Comparison of ENCODE assay signal across 11 mouse cellular contexts in genomic region chr1:180808831-180809230, GRCm38 (mm10). TPM values are rescaled to one million over a fixed set of nuclear protein-coding genes. Genes with fewer than 3 reads are reported as not detected.
A peak's percentile ranks its signal among the peaks of the same experiment; 100 is the strongest.
DNase-seq lines count a peak whose midpoint lies in the region; ATAC-seq and TF ChIP-seq lines count a peak whose summit lies in the region.
"Had no signal": no experiment of that assay in that cellular context is flagged by ENCODE, and none has a peak within 500 bp of the region (broad histone marks: within the 10 kb centered on the region; RNA-seq: fewer than 3 reads in every experiment).

No protein-coding gene starts in this region.

- no peak for TF ChIP-seq CTCF in heart, adult 2 months (IDR thresholded peaks at IDR 0.05)

- H3K79me2 ChIP-seq in heart, adult 2 months (replicated peaks; ENCODE audit: control insufficient read depth, insufficient read depth, low read length), result peaks cover 14% of the 10 kb centered on the region

- no peaks in the 10 kb centered on the region for H3K27me3 ChIP-seq in heart, adult 2 months (ENCODE audit: control insufficient read depth, insufficient read depth, low read length)
- H3K27me3 ChIP-seq in heart, embryonic 12.5 days (replicated peaks), result no peaks in the 10 kb centered on the region
- H3K27me3 ChIP-seq in midbrain, embryonic 12.5 days, result no peaks in the 10 kb centered on the region
- H3K27me3 ChIP-seq in midbrain, embryonic 15.5 days (replicated peaks), result no peaks in the 10 kb centered on the region
- H3K27me3 ChIP-seq in liver, embryonic 15.5 days, result no peaks in the 10 kb centered on the region

- H3K4me2 ChIP-seq in heart, embryonic 12.5 days, result no peak overlapping the region
- peak overlapping the region; percentile 17; the same call in 1 of the 2 replicates for H3K4me2 ChIP-seq in midbrain, embryonic 12.5 days (replicated peaks)
- no peak overlapping the region for H3K4me2 ChIP-seq in midbrain, embryonic 15.5 days
- H3K4me2 ChIP-seq in liver, embryonic 15.5 days, result peak overlapping the region; percentile 70

- 47% methylated on average over 5 of the region's 5 CpGs for WGBS in heart, adult 2 months
- WGBS in heart, embryonic 12.5 days, result 76% methylated on average over 5 of the region's 5 CpGs
- 83% methylated on average over 5 of the region's 5 CpGs for WGBS in midbrain, embryonic 12.5 days
- WGBS in midbrain, embryonic 15.5 days, result 69% methylated on average over 5 of the region's 5 CpGs
- WGBS in liver, embryonic 15.5 days (ENCODE audit: insufficient replicate concordance), result 89% methylated on average over 5 of the region's 5 CpGs

- intact Hi-C loops in heart, adult 2 months (cut with DNase I), result no loop called here

- H3K36me3 ChIP-seq in heart, adult 2 months (ENCODE audit: control insufficient read depth, insufficient read depth, low read length), result peaks cover 60% of the 10 kb centered on the region
- H3K36me3 ChIP-seq in heart, embryonic 12.5 days, result peaks cover 62% of the 10 kb centered on the region
- peaks cover 62% of the 10 kb centered on the region for H3K36me3 ChIP-seq in midbrain, embryonic 12.5 days
- H3K36me3 ChIP-seq in midbrain, embryonic 15.5 days (replicated peaks), result peaks cover 56% of the 10 kb centered on the region
- peaks cover 72% of the 10 kb centered on the region for H3K36me3 ChIP-seq in liver, embryonic 15.5 days (replicated peaks)

- H3K4me3 ChIP-seq in heart, adult 2 months, result no peak overlapping the region
- no peak overlapping the region for H3K4me3 ChIP-seq in heart, embryonic 12.5 days
- H3K4me3 ChIP-seq in midbrain, embryonic 12.5 days, result no peak overlapping the region
- H3K4me3 ChIP-seq in midbrain, embryonic 15.5 days, result no peak overlapping the region
- H3K4me3 ChIP-seq in liver, embryonic 15.5 days (replicated peaks), result peak overlapping the region; percentile 77; the same call in 1 of the 2 replicates

- ATAC-seq in heart, embryonic 12.5 days (ENCODE audit: insufficient number of reproducible peaks, low FRiP score), result no peak
- no peak for ATAC-seq in midbrain, embryonic 12.5 days (ENCODE audit: low FRiP score, low read depth)
- ATAC-seq in midbrain, embryonic 15.5 days (replicated peaks), result no peak
- ATAC-seq in liver, embryonic 15.5 days (ENCODE audit: insufficient read depth), result no peak
- ATAC-seq: intestine, embryonic 16.5 days had no signal

- TF ChIP-seq EP300 in heart, adult 2 months (IDR thresholded peaks at IDR 0.05; ENCODE audit: insufficient read depth, low read depth, low read length), result 0 out of 2 replicates have a peak, but pooled peaks have one; percentile 21

- TF ChIP-seq POLR2A in heart, adult 2 months (IDR thresholded peaks at IDR 0.05; ENCODE audit: insufficient read depth, low read depth, low read length), result 0 out of 2 replicates have a peak, but pooled peaks have one; percentile 10

- no peak overlapping the region for H3K27ac ChIP-seq in heart, adult 2 months
- H3K27ac ChIP-seq in heart, embryonic 12.5 days (ENCODE audit: poor library complexity, severe bottlenecking), result no peak overlapping the region
- H3K27ac ChIP-seq in midbrain, embryonic 12.5 days (replicated peaks), result no peak overlapping the region
- no peak overlapping the region for H3K27ac ChIP-seq in midbrain, embryonic 15.5 days
- H3K27ac ChIP-seq in liver, embryonic 15.5 days (replicated peaks), result no peak overlapping the region

- H3K9me3 ChIP-seq in heart, embryonic 12.5 days (replicated peaks), result no peaks in the 10 kb centered on the region
- H3K9me3 ChIP-seq in midbrain, embryonic 12.5 days, result no peaks in the 10 kb centered on the region
- no peaks in the 10 kb centered on the region for H3K9me3 ChIP-seq in midbrain, embryonic 15.5 days
- H3K9me3 ChIP-seq in liver, embryonic 15.5 days (replicated peaks), result no peaks in the 10 kb centered on the region

- DNase-seq in heart, adult 2 months, result no peak
- DNase-seq in brain, adult 2 months (ENCODE audit: low read depth, low spot score), result peak; percentile 61
- no peak for DNase-seq in spleen, adult 12 weeks (ENCODE audit: low spot score)
- DNase-seq: gastrocnemius, postnatal 14 days; kidney, postnatal 36 days; retina, postnatal 1 day had no signal

- peak overlapping the region; percentile 8; the same call in 1 of the 2 replicates for H3K9ac ChIP-seq in heart, adult 2 months (ENCODE audit: low read depth, low read length)
- no peak overlapping the region for H3K9ac ChIP-seq in heart, embryonic 12.5 days
- H3K9ac ChIP-seq in midbrain, embryonic 12.5 days (replicated peaks), result no peak overlapping the region
- no peak overlapping the region for H3K9ac ChIP-seq in midbrain, embryonic 15.5 days
- 0 out of 2 replicates have a peak overlapping the region, but pooled peaks have one; percentile 2 for H3K9ac ChIP-seq in liver, embryonic 15.5 days

- peaks cover 10% of the 10 kb centered on the region for H3K4me1 ChIP-seq in heart, adult 2 months (ENCODE audit: control insufficient read depth, insufficient read depth, low read length)
- H3K4me1 ChIP-seq in heart, embryonic 12.5 days (replicated peaks), result peaks cover 20% of the 10 kb centered on the region
- H3K4me1 ChIP-seq in midbrain, embryonic 12.5 days, result peaks cover 19% of the 10 kb centered on the region
- peaks cover 43% of the 10 kb centered on the region for H3K4me1 ChIP-seq in midbrain, embryonic 15.5 days
- H3K4me1 ChIP-seq in liver, embryonic 15.5 days (replicated peaks), result peaks cover 57% of the 10 kb centered on the region

RNA-seq across cellular contexts. Expression of gene H3f3a, which starts 4.9 kb away (rescaled TPM):
- total RNA-seq in heart, adult 2 months (2021), result 100 to 1,000 TPM; 405 to 430 TPM
- polyA plus RNA-seq in heart, adult 2 months (2012; rRNA removed), result 258 and 363 TPM in 2 replicates
- 1,616 and 1,670 TPM in 2 replicates for polyA plus RNA-seq in heart, embryonic 12.5 days (2016; fragmentation: Nextera tagmentation; extraction: Ambion mirVana)
- polyA plus RNA-seq in midbrain, embryonic 12.5 days (2016; fragmentation: Nextera tagmentation; extraction: Ambion mirVana), result 3,369 and 3,552 TPM in 2 replicates
- 3,070 and 3,123 TPM in 2 replicates for polyA plus RNA-seq in midbrain, embryonic 15.5 days (2015; fragmentation: Nextera tagmentation; extraction: Ambion mirVana)
- 2,115 and 2,296 TPM in 2 replicates for polyA plus RNA-seq in liver, embryonic 15.5 days (2015; fragmentation: Nextera tagmentation; extraction: Ambion mirVana)

RNA-seq across cellular contexts. Expression of gene Sde2, which starts 42.1 kb away (rescaled TPM):
- 10 to 100 TPM; 11.7 to 12.1 TPM for total RNA-seq in heart, adult 2 months (2021)
- polyA plus RNA-seq in heart, adult 2 months (2012; rRNA removed), result 5.0 and 9.8 TPM in 2 replicates
- polyA plus RNA-seq in heart, embryonic 12.5 days (2016; fragmentation: Nextera tagmentation; extraction: Ambion mirVana), result 30.7 and 32.3 TPM in 2 replicates
- polyA plus RNA-seq in midbrain, embryonic 12.5 days (2016; fragmentation: Nextera tagmentation; extraction: Ambion mirVana), result 36.3 and 36.7 TPM in 2 replicates
- polyA plus RNA-seq in midbrain, embryonic 15.5 days (2015; fragmentation: Nextera tagmentation; extraction: Ambion mirVana), result 29.0 and 30.9 TPM in 2 replicates
- 21.8 and 22.4 TPM in 2 replicates for polyA plus RNA-seq in liver, embryonic 15.5 days (2015; fragmentation: Nextera tagmentation; extraction: Ambion mirVana)

Comparison
In these comparisons a context has a peak if more than half of its experiments do, and no peak if none do; other contexts are left out.
1. H3K9ac ChIP-seq: peak in heart, adult 2 months (single experiment) and liver, embryonic 15.5 days (single experiment); none in heart, embryonic 12.5 days (single experiment), midbrain, embryonic 12.5 days (single experiment) and midbrain, embryonic 15.5 days (single experiment).
2. H3K4me2 ChIP-seq: peak in midbrain, embryonic 12.5 days (single experiment) and liver, embryonic 15.5 days (single experiment); none in heart, embryonic 12.5 days (single experiment) and midbrain, embryonic 15.5 days (single experiment).